Mouse (Mus musculus): ENCODE results near the gene Ptgis.

- TF ChIP-seq CTCF (IDR thresholded peaks at IDR 0.05; ENCODE audit: extremely low read depth, insufficient read length, insufficient replicate concordance, low read depth, low read length) (no peak), POLR2A (IDR thresholded peaks at IDR 0.05; ENCODE audit: low read depth, low read length) (no peak)
Measured at GRCm38 (mm10) chr2:167224937-167225336, 15.5 kb downstream of the Ptgis start.
